Mouse (Mus musculus) limb, embryonic 10.5 days (tissue): ENCODE data around the gene Itgb1bp1. TPM values are rescaled to one million over a fixed set of nuclear protein-coding genes. Genes with fewer than 3 reads are reported as not detected.
A peak's percentile ranks its signal among the peaks of the same experiment; 100 is the strongest.

ENCODE experiments used
- DNase-seq: peaks from one replicate; pipeline ENCODE4 v3.0.0-alpha.2; 2017; ENCODE audit warnings: low spot score
- H3K27ac ChIP-seq: fragments of 300-500 bp; sonication (generic); 2 replicates; pipeline ENCODE4 v1.5.1; 2016; ENCODE audit warnings: mild to moderate bottlenecking
- H3K27me3 ChIP-seq: fragments of 300-500 bp; sonication (generic); 2 replicates; pipeline ENCODE4 v1.6.1; 2016; ENCODE audit warnings: low read depth, mild to moderate bottlenecking; ENCODE audit not compliant: poor library complexity, severe bottlenecking
- H3K36me3 ChIP-seq: fragments of 300-500 bp; sonication (generic); 2 replicates; pipeline ENCODE4 v1.6.1; 2016; ENCODE audit warnings: mild to moderate bottlenecking, moderate library complexity
- H3K4me1 ChIP-seq: fragments of 300-500 bp; sonication (generic); 2 replicates; pipeline ENCODE4 v1.6.1; 2016
- H3K4me3 ChIP-seq: fragments of 300-500 bp; sonication (generic); 2 replicates; pipeline ENCODE4 v1.5.1; 2016; ENCODE audit warnings: mild to moderate bottlenecking, moderate library complexity
- H3K9me3 ChIP-seq: fragments of 300-500 bp; sonication (generic); replicated peaks from 2 replicates; pipeline ENCODE4 v1.6.1; 2016; ENCODE audit warnings: mild to moderate bottlenecking
- WGBS: fragments of 180-500 bp; shearing (Covaris S2); methylation state at CpG from one replicate; pipeline ENCODE4 v1.1.7; 2016; 5-methylcytosine and 5-hydroxymethylcytosine counted together
- polyA plus RNA-seq: library from polyadenylated mRNA; unstranded; fragments of >200 nt; fragmentation: Nextera tagmentation; extraction: Ambion mirVana; gene quantifications from 2 replicates; pipeline ENCODE4 v1.2.1, GENCODE M21; 2016

Gene Itgb1bp1
- polyA plus RNA-seq, 1 experiment from 2014 or later, result 43.4 TPM

GRCm38 (mm10) chr12:21320317-21320716 is 34.2 kb upstream of the Itgb1bp1 start:
- Histone ChIP-seq H3K27ac (no peak overlapping the region), H3K36me3 (peaks cover 69% of the 10 kb centered on the region), H3K27me3 (no peaks in the 10 kb centered on the region), H3K4me3 (no peak overlapping the region), H3K4me1 (peaks cover 7% of the 10 kb centered on the region), H3K9me3 (no peaks in the 10 kb centered on the region)
- no peak for DNase-seq
- WGBS, result 92% methylated on average over 4 of the region's 4 CpGs

GRCm38 (mm10) chr12:21318143-21318895 is 32.2 kb upstream of the Itgb1bp1 start:
- Histone ChIP-seq H3K36me3 (peaks cover 69% of the 10 kb centered on the region), H3K4me1 (peaks cover 7% of the 10 kb centered on the region), H3K27ac (no peak overlapping the region), H3K9me3 (no peaks in the 10 kb centered on the region), H3K4me3 (no peak overlapping the region), H3K27me3 (no peaks in the 10 kb centered on the region)
- DNase-seq, result peak; percentile 65
- 79% methylated on average over 12 of the region's 12 CpGs for WGBS

DNA sequence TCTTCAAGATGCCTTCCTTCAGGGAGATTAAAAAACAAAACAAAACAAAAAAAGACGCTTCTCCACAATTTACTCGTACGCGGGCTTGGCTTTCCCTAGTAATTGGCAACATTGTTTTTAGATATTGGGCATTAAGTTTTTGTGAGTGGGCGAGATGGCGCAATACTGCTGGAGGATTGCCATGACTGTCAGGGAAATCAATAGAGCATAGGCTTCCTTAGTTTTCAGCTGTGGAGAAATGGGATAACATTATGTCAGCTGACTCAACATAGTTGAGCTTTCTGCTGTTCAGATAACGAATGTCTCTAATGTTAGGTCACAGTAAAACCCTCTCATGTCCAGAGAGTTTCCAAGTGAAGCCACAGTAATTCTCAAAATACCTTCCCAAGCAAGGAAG is 30.8 kb upstream of the Itgb1bp1 start:
- peak overlapping the region; percentile 92 for H3K27ac ChIP-seq
- H3K4me3 ChIP-seq, result peak overlapping the region; percentile 78
- 47% methylated on average over 7 of the region's 7 CpGs for WGBS
- DNase-seq, result no peak
- H3K9me3 ChIP-seq, result no peaks in the 10 kb centered on the region
- peaks cover 69% of the 10 kb centered on the region for H3K36me3 ChIP-seq
- no peaks in the 10 kb centered on the region for H3K27me3 ChIP-seq
- H3K4me1 ChIP-seq, result peaks cover 7% of the 10 kb centered on the region

- peak within 1 kb of the TSS; percentile 78 for H3K4me3 ChIP-seq
- no peaks in the 10 kb centered on the region for H3K27me3 ChIP-seq
- H3K36me3 ChIP-seq, result peaks cover 72% of the 10 kb centered on the region
- peaks cover 7% of the 10 kb centered on the region for H3K4me1 ChIP-seq
- peak; percentile 91 for DNase-seq
- WGBS, result 3% methylated on average over 59 of the region's 59 CpGs
- peak within 1 kb of the TSS; percentile 92 for H3K27ac ChIP-seq
- H3K9me3 ChIP-seq, result no peaks in the 10 kb centered on the region
Observed at GRCm38 (mm10) chr12:21315923-21316868, 30.1 kb upstream of the Itgb1bp1 start, which contains the start of gene Iah1. Gene Iah1 (plus strand): TSS chr12:21316389.

DNA sequence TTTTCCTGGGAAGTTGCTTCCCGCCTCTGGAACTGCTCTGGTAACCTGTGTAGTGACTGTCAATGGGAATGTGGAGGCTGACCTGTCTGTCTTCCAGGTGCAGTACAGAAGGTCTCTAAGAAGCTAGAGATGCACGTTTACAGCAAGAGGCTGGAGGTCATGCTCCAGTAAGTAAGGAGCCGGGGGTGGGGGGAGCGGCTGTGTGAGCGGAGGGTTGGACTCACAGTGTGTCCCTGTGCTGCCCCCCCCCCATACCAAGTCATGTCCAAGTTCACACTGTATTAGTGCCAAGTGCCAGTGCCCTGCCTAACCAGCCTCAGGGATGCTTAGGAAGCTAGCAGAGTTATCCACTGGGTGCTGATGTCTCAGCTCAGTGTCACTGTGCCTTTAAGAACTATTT is 26.1 kb upstream of the Itgb1bp1 start:
- Histone ChIP-seq H3K4me3 (no peak overlapping the region), H3K27ac (no peak overlapping the region), H3K27me3 (no peaks in the 10 kb centered on the region), H3K9me3 (no peaks in the 10 kb centered on the region), H3K36me3 (peaks cover 83% of the 10 kb centered on the region), H3K4me1 (peaks cover 5% of the 10 kb centered on the region)
- DNase-seq, result no peak
- WGBS, result 92% methylated on average over 5 of the region's 5 CpGs

- H3K36me3 ChIP-seq, result peaks cover 99% of the 10 kb centered on the region
- no peaks in the 10 kb centered on the region for H3K9me3 ChIP-seq
- H3K27ac ChIP-seq, result no peak overlapping the region
Observed at GRCm38 (mm10) chr12:21306721-21307120, 20.6 kb upstream of the Itgb1bp1 start.

DNA sequence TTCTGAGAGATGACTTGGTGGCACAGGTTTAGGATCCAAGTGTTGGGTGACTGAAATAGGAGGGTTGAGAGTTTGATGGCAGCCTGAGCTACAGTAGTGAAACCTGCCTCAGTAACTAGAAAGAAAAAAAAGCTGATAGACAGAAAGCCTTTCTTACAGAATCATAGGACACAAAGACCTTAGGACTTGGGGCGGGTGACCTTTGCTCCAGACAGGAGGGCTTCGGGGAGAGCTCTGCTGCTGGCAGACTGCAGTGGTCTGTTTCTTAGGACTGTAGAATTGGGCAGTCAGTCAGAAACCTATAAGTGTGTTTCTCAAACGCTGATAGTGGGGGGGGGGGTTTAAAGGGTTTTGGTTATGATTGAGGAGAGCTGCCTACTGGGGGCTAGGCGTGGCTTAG is 19.7 kb upstream of the Itgb1bp1 start:
- DNase-seq, result no peak
- H3K4me3 ChIP-seq, result no peak overlapping the region
- H3K27ac ChIP-seq, result no peak overlapping the region
- H3K27me3 ChIP-seq, result no peaks in the 10 kb centered on the region
- no peaks in the 10 kb centered on the region for H3K9me3 ChIP-seq
- 91% methylated on average over 4 of the region's 4 CpGs for WGBS
- peaks cover 99% of the 10 kb centered on the region for H3K36me3 ChIP-seq
- no peaks in the 10 kb centered on the region for H3K4me1 ChIP-seq

More at GRCm38 (mm10) chr12:21306721-21307120, 20.6 kb upstream of the Itgb1bp1 start:
- Histone ChIP-seq H3K4me1 (no peaks in the 10 kb centered on the region), H3K4me3 (no peak overlapping the region), H3K27me3 (no peaks in the 10 kb centered on the region)
- DNase-seq, result no peak
- WGBS, result 94% methylated on average over 4 of the region's 4 CpGs

DNA sequence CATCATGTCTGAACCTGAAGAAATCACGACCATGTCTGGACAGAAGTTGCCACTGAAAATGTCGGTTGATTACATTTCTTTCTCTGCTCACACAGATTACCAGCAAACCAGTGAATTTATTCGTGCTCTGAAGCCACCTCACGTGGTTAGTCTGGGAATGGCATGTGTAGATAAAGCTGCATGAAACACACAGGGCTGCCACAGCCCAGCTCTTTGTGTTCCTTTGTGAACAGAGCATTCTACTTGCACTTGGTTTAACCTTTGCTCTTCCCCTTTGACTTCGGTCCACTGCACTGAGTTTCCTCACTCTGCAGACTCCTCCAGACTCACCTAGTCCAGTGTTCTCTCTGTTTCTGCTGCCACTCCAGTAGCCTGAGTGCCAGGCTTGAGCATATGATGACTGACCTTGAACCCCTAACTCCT is 16.3 kb upstream of the Itgb1bp1 start:
- H3K9me3 ChIP-seq, result no peaks in the 10 kb centered on the region
- H3K4me3 ChIP-seq, result no peak overlapping the region
- H3K27ac ChIP-seq, result no peak overlapping the region
- peaks cover 96% of the 10 kb centered on the region for H3K36me3 ChIP-seq
- no peaks in the 10 kb centered on the region for H3K27me3 ChIP-seq
- 89% methylated on average over 5 of the region's 5 CpGs for WGBS
- H3K4me1 ChIP-seq, result no peaks in the 10 kb centered on the region
- DNase-seq, result no peak

- H3K9me3 ChIP-seq, result no peaks in the 10 kb centered on the region
Observed at GRCm38 (mm10) chr12:21301932-21302331, 15.8 kb upstream of the Itgb1bp1 start.

DNA sequence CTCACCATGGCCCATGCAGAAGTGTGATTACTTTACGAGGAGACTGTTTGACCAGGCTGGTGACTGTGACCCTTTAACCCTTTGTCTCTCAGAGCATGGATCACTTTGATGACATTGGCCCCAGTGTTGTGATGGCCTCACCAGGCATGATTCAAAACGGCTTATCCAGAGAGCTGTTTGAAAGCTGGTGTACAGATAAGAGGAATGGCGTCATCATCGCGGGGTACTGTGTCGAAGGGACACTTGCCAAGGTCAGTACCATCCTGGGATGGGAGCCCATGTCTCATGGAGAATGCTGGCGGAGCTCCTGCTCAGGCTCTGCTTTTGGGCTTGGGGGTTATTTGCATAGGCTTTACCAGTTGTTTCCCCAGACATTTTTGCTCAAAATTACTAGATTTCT is 15.2 kb upstream of the Itgb1bp1 start:
- Histone ChIP-seq H3K4me3 (no peak overlapping the region), H3K36me3 (peaks cover 97% of the 10 kb centered on the region), H3K9me3 (no peaks in the 10 kb centered on the region), H3K27me3 (no peaks in the 10 kb centered on the region), H3K27ac (no peak overlapping the region), H3K4me1 (no peaks in the 10 kb centered on the region)
- WGBS, result 89% methylated on average over 7 of the region's 7 CpGs
- DNase-seq, result no peak

More at GRCm38 (mm10) chr12:21301932-21302331, 15.8 kb upstream of the Itgb1bp1 start:
- Histone ChIP-seq H3K36me3 (peaks cover 97% of the 10 kb centered on the region), H3K27ac (no peak overlapping the region), H3K4me3 (no peak overlapping the region), H3K4me1 (no peaks in the 10 kb centered on the region), H3K27me3 (no peaks in the 10 kb centered on the region)
- no peak for DNase-seq
- 92% methylated on average over 8 of the region's 8 CpGs for WGBS

DNA sequence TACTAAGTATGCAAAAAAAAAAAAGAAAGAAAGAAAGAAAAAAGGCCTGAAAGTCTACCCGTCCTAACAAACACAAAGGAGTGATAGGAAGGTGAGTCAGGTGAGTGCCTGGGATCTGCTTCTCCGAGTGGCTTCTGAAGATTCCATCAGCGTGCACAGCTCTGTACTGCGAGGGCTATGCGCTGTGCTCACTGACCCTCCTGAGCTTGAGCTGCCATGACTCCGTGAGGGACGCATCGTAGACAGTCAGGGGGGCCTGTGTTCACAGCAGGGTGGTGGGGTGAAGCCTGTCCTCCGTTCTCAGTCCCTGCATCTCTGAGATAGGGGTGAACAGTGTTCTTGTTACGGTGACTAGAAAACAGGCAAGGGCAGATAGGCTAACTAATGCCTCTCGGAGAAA is 12.8 kb upstream of the Itgb1bp1 start:
- Histone ChIP-seq H3K36me3 (peaks cover 97% of the 10 kb centered on the region), H3K4me3 (no peak overlapping the region), H3K9me3 (no peaks in the 10 kb centered on the region), H3K27ac (no peak overlapping the region), H3K27me3 (no peaks in the 10 kb centered on the region), H3K4me1 (no peaks in the 10 kb centered on the region)
- WGBS, result 96% methylated on average over 11 of the region's 11 CpGs
- no peak for DNase-seq

- no peak for DNase-seq
- Histone ChIP-seq H3K36me3 (peaks cover 65% of the 10 kb centered on the region), H3K27me3 (no peaks in the 10 kb centered on the region), H3K4me1 (peaks cover 18% of the 10 kb centered on the region), H3K27ac (no peak overlapping the region), H3K9me3 (no peaks in the 10 kb centered on the region), H3K4me3 (no peak overlapping the region)
- 85% methylated on average over 6 of the region's 6 CpGs for WGBS
Observed at GRCm38 (mm10) chr12:21289651-21290050, 3.6 kb upstream of the Itgb1bp1 start.
